Mouse (Mus musculus): ENCODE results near the gene Gdpd3. TPM values are rescaled to one million over a fixed set of nuclear protein-coding genes. Genes with fewer than 3 reads are reported as not detected.

Gdpd3 gene
- total RNA-seq, 2 experiments from 2014 or later, result 3.1 to 3.8 TPM

DNA sequence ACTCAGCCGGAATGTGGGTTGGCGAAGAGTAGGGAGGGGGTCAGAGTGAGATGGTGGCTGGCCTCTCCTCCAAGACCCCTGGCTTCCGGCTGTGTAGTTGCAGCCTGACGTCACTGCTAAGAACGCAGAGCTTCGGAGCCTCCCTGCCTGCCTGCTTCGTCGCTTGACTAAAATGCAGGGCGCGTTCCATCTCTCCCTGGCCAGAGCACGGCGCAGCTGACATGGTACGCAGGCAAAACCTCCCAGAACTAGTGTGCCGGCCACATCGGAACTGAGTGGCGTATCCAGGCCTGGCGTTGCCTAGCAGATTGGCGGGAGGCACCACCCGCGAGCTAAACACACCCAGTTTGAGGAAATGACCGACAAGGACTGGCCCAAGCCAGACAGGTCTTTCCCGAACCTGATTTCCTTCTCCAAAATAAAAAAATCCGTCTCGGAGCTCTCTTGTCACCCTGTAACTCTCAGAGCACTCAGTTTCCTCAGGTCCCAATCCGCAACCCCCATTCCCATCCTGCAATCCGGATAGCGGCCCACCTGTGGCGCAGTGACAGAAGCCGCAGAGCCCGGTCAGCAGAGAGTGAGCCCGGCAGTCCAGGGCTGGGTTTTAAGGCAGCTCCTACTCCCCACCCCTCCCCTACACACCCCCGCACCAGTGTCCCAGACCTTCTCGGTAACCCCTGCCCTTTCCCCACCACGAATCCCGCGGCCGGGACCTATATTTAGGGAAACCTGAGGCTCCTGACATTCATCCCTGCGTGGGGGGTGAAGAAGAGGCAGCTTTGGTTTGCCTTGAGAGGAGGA lies 33.5 kb downstream of the Gdpd3 start:
- intact Hi-C loops (cut with DNase I), result loop anchor here (10.0 kb wide), 2 partner anchors 545 to 675 kb away; partner anchors contain the start of genes Fbrs and Zfp768
- DNase-seq, result peak in 1 of 2 experiments; percentile 52

DNA sequence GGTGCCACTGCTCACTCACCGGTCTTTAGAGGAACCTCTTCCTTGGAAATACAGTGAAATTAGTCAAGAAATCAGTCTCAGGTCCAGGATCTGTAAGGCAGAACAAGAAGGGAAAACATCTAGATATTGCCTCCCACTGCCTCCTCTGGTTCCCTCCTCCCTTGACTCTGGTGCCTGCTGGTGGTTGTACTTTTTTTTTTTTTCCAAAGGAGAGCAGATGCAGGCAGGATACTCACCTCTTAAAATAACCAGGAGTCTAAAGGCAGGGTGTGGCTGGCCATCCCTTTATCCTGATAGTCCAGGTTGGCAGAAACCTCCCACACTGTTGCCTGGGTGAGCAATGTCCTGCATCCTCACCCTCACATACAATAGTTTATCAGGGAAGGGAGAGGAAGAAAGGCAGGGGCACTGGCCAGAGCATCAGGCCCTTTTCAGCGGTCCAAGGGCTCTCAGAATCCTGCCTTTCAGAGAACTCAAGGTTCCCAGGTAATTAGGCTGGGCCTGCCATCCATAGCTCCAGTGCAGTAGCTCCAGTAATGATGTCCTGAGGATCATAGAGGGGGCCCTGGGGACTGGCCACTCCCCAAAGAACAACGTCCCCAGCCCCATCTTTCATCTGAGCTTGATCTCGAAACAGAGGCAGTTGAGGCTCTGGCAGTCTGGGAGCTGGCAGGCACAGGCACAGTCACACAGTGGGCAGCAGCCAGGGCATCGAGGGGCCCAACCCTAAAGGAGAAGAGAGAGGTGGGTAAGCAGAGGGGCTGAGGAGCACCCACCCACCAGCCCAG lies 34.3 kb downstream of the Gdpd3 start:
- no peak for DNase-seq
- intact Hi-C loops (cut with DNase I), result no loop called here

DNA sequence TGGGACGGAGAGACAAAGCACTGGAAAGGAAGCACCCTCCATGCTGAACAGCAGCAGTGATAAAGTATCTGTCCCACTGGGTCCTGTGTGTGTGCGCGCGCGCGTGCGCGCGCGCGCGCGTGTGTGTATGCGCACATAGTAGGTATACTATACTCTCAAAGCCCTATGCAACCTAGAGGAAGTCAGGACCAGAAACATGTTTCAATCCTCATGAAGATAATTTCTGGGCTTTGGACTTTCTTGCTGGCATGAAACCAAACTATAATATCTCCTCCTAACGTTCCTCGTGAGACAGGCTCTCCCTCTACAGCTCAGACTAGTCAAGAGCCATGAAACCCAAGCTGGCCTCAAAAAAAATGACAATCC lies 34.9 kb downstream of the Gdpd3 start:
- intact Hi-C loops (cut with DNase I), result no loop called here
- DNase-seq, result no peak

DNA sequence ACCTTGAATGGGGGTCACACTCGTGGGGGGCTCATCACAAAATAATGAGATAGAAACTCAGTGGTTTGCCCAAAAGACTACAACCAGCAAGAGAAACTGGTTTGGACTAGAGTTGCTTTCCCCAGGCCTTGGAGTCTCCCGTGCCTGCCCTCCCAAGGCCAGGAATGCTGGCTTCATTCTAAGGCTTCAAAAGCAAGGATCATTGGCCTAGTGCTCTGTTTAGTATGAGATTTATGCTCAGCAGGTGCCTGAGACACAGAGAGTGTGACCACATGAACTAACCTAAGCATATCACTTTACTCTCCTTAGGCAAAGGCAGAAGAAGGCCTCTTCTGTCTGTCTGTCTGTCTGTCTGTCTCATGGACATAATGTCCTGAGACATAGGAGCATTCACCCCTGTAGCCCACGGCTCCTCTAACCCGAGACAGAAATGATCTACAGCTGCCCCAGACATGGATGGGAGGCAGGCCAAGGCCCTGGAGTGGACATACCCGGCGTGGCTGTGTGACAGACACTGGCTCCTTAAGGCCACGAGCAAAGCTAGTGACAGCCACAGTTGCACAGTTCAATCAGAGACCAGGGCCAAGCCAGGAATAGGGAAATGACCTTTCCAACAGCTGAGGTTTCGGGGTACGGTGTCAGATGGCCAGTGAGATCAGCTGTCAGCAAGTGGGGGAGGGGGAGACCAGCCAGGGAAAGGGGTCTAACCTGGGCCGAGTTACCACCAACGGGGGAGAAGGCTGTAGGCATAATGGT lies 36.2 kb downstream of the Gdpd3 start:
- DNase-seq, result no peak
- intact Hi-C loops (cut with DNase I), result no loop called here

DNA sequence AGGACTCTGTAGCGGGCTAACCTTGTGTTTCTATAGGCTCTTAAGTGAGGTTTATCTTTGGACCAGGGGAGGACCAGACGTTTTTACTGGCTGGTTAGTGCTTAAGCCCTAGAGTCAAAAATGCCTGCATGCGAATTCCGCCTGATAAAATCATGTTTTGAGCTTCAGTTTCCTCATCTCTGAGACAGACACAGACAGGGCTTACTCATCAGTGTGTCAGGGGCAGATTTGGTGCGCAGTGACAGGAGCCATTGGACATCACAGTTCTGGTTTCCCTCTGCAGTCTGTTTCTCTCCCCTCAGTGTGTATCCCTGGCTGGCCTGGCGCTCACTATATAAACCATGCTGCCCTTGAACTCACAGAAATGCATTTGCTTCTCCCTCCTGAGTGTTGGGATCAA lies 37.0 kb downstream of the Gdpd3 start:
- intact Hi-C loops (cut with DNase I), result no loop called here
- no peak for DNase-seq

DNA sequence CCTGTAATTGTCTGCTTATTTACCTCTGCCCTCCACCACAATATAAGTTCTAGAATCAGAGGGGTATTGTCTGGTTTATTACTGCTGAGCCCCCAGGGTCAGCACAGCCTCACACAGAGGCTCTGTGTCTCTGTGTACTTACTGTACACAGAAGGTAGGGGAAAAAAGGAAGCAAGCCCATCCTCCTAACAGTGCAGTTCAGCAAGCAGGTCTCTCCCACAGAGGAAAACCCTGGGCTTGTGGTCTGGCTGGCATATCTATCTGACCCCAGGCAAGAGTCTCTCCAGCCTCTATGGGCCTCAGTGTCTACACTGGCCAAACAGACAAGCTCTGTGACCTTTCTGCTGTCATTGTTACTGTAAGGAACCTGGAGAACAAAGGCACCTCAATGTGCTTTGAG lies 37.6 kb downstream of the Gdpd3 start:
- no peak for DNase-seq
- intact Hi-C loops (cut with DNase I), result no loop called here

DNA sequence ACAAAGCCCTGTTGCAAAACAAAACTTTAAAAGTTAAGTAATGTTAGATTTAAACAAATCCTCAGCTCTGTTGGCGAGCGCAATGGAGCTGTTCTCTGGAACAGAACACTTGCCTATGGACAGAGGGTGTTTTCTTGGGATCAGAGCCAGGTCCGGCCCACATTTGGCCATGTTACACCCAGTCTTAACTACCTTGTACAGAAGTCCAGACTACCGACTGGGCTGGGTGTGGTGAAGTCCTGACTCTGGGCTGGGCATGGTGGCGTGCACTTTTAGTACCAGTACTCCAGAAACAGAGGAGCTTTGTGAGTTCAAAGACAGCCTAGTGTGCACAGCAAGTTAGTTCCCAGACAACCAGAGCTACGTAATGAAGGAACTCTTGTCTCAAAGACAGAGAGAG lies 40.8 kb downstream of the Gdpd3 start:
- DNase-seq, result no peak
- intact Hi-C loops (cut with DNase I), result no loop called here

DNA sequence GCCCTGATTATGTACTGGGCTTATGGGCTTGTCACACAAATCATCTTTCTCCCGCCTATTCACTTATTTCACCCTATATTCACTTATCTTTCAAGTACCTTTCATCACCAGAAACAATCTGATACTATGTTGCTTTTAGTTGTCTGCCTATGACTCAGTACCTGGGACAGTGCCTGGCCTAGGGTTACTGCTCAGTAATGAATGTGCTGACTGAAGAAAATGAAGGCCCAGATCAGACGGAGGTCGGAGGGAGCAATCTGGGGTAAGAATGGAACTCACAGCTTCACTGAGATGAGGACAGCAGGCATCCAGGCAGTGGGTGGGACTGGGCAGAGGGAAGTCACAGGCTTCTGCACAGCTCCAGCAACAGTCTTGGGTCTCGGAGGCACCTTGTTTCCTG lies 41.3 kb downstream of the Gdpd3 start:
- intact Hi-C loops (cut with DNase I), result no loop called here
- no peak for DNase-seq

DNA sequence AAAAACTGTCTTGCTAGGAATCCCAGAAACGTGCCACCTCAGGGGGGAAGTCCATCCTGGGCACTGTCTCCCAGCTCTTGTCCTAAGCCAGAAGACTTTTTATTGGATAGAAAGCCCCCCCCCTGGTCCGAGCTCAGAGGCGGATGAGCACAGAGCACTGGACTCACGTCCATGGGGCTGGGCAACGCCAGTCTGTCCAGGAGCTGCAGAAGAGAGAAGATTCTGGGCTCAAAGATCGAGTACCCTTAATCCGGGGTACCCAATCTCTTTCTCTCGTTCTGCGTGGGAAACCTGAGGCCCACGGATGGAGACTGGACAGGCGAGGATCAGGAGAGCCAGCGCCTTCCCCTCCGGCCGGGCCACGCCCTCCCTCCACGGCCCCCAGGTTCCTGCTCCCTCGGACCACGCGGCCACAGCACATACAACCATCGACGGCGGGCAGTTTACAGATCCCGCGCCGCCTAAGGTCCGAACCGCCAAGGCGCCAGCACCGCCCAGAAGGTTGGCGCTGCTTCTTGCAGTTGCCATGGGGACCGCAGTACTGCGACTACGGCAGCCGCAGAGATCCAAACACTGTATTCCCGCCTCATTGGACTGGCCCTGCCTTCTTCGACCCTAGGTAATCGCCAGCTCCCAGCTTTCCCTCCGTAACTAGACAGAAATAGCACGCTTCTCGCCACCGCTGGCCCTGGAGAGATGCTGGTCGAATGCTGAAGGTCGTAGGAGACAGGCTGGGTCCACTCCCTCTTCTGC lies 42.7 kb downstream of the Gdpd3 start:
- peak; percentile 85 to 90 for DNase-seq
- intact Hi-C loops (cut with DNase I), result no loop called here

DNA sequence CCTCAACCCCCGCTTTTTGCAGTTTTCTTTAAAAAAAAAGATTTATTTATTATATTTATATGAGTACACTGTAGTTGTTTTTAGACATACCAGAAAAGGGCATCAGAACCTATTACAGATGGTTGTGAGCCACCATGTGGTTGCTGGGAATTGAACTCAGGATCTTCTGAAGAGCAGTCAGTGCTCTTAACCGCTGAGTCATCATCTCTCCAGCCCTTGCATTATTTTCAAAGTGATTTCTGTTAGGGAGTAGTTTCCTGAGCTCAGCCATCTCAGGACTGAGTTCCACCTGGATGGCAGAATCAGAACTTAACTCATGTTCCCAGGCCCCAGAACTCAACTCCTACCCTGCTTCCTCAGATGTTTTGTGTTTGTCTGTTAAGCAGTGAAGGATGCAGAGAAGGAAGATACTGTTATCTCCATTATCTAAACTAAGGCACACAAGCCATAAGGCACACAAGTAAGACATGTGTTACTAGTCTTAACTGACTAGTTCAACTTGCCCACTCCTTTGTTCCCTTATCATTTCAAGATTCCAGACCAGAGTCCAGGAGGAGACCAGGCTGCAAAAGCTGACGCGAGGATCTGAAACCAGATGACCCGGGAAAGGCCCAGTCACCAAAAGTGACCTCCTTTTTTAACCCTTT lies 43.7 kb downstream of the Gdpd3 start:
- DNase-seq, result no peak
- intact Hi-C loops (cut with DNase I), result no loop called here

DNA sequence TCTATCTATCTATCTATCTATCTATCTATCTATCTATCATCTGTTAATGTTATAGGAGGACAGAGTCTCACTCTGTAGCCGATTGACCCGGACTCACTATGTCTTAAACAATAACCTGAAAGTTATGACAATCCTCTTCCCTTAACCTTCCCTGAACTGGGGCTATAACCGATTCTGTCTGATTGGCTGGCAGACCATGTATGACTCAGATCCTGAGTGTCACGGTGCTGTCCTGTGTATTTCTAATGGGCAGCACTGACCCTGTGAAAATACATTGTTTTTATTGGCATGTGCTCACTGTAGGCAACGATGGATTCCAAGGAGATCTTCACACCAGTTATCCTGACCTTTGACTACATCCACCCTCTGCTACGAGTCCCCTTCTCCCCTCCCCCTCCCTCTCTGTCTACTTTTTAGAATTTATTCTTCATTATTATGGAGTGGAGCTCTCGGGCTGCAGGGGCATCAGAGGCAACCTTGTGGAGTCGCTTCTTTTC lies 49.6 kb downstream of the Gdpd3 start:
- no peak for DNase-seq
- intact Hi-C loops (cut with DNase I), result no loop called here

DNA sequence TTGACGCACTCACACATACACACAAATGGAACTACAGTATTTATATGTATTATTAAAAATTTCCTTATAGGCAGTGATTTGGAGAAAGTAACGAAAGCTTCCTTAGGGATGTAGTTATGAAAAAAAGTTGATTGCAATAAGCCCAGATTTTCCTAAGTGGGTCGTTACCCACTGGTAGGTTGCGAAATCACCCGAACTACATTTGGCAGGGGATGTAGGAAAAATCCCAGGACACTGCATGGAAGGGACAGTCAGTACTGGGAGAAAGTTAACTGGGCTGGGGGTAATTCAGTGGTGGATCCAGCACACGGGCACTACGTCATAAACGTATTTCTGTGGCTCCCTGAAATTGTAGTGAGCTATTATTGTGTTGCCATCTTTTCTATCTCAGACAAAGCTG lies 50.4 kb downstream of the Gdpd3 start:
- DNase-seq, result no peak
- intact Hi-C loops (cut with DNase I), result no loop called here

DNA sequence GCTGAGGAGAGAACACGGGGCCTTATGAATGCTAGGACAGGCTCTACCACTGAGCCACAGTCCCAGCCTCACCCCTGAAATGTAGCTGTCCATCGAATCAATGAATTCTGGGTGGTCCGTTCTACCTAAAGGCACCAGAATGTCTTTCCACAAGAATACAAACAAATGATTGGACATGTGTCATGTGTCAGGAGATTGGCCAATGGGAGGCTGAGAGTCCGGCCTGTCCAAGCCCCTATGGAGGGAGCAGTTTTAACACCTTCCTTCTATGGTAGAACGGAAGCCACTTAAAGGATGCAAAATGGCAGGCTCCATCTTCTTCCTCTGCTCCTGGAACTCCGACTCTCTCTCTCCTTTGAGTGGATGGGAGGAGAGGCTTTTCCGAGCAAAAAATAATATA lies 51.5 kb downstream of the Gdpd3 start:
- no peak for DNase-seq

DNA sequence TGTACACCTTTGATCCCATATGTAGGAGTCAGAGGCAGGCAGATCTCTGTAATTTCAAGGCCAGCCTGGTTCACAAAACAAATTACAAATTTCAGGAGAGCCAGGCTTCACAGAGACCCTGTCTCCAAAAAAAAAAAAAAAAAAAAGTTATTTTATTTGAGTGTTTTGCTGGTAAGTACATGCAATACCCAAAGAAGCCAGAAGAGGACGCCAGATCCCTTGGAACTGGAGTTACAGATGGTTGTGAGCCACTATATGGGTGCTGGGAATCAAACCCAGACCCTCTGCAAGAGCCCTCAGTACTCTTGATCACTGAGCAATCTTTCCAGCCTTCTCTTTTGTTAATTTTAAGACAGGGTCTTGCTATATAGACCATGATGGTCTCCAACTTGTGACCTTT lies 52.7 kb downstream of the Gdpd3 start:
- intact Hi-C loops (cut with DNase I), result no loop called here
- no peak for DNase-seq

More for the DNA sequence above, 51.5 kb downstream of the Gdpd3 start:
- intact Hi-C loops (cut with DNase I), result no loop called here

DNA sequence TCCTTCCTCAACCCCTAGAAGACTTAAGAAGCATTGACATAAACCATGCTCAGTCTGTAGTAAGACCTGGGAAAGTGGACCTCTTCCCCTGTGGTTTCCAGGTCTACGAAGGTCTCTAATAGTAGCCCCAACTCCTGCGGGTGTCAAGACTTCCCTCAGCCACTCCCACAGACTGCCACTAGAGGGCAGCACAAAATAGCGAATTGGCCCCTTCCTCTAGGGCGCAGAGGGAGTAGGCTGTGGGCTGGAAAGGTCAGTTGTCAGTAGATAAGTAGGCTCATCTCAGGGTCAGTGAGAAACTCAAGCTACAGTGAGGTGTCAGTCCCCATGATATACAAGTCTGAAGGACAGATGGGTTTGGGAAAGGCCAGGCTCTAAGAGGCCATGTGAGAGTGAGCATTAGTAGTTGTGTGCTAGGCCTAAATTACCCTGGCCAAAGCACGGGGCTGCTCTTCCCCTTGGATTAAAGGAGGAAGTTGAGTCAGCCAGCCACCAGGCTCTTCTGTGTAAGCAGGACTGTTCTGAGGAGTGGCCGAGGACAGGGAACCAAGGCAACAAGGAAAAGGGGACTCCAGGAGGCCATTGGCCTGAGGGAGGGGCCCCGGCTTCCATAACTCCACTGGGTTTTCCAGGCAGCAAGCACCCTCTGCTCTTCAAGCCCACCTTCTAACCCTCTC lies 55.8 kb downstream of the Gdpd3 start:
- intact Hi-C loops (cut with DNase I), result loop anchor here (1.0 kb wide), 1 partner anchor 141 kb away; no protein-coding TSS in a partner anchor
- peak; percentile 82 to 90 for DNase-seq

DNA sequence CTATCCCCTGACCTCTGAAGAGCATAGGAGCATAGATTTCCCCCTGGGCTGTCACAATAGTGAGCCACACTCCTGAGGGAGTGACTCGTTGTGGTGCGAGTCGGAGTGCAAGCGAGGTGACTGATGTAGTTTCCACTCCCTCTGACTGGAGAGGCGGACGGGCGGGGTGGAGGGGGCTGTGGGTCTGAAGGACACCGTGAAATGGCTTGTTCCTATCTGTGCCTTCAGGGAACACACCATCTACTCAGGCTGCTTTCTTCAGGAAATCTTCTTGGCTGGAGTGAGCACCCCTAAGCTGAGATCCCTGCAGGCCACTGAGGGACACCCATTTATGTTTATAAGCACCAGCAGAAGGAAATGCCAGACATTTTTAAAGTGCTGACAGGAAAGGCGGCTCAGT lies 56.6 kb downstream of the Gdpd3 start:
- intact Hi-C loops (cut with DNase I), result loop anchor here (1.0 kb wide), 1 partner anchor 141 kb away; no protein-coding TSS in a partner anchor
- DNase-seq, result peak in 1 of 2 experiments; percentile 25

DNA sequence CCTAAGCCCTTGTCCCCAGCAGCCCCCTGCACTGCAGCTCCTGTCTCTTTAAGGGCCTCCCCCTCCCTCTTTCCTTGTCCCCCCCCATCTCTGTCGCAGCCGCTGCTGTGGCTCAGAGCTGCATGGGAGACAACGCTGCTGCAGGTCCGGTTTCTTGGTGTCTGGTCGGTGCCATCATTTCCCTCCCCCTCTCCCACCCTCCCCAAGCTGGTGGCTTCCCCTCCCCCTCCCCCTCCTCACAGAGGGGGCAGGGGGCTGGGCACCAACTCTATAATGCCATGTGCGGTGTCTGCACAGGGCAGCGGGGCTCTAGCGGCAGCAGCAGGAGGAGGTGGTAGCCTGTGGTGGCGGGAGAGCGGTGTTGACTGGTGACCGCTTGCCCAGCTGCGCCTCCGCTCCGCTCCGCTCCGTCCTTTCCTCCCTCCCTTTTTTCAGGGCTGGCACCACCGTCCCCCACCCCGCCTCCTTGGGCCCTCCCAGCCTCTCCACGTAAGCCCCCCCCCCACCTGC lies 57.1 kb downstream of the Gdpd3 start:
- no peak for DNase-seq
- intact Hi-C loops (cut with DNase I), result no loop called here

DNA sequence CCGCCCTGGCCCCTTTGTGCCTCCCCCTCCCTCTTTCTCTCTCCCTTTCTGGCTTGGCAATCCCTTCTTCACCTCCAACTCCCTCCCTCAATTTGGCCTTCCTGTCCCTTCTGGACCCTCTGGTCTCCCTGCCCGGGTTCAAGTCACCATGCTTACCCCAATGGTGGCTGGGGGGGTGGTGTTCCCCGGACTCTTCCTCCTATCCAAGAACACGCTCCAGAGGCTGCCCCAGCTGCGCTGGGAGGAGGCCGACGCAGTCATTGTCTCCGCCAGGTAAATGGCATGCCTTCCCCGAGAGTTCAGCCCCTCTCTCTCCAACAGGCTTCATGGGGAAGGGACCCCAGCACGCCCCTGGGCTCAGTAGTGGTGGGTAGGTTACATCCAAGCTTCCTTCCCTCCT lies 57.8 kb downstream of the Gdpd3 start:
- intact Hi-C loops (cut with DNase I), result no loop called here
- DNase-seq, result no peak

Measured in heart, postnatal 14 days (tissue).